Mouse (Mus musculus) heart, postnatal 0 days (tissue): ENCODE data around the gene Pik3c2b.

Experiments used
- CTCF ChIP-seq: IDR thresholded peaks from 2 replicates; pipeline ENCODE4 v1.5.1; 2016; ENCODE audit warnings: antibody characterized with exemption, control low read depth, low read depth
- EP300 ChIP-seq: IDR thresholded peaks from 2 replicates; pipeline ENCODE4 v1.6.1; 2016; ENCODE audit warnings: antibody characterized with exemption, low read depth

DNA sequence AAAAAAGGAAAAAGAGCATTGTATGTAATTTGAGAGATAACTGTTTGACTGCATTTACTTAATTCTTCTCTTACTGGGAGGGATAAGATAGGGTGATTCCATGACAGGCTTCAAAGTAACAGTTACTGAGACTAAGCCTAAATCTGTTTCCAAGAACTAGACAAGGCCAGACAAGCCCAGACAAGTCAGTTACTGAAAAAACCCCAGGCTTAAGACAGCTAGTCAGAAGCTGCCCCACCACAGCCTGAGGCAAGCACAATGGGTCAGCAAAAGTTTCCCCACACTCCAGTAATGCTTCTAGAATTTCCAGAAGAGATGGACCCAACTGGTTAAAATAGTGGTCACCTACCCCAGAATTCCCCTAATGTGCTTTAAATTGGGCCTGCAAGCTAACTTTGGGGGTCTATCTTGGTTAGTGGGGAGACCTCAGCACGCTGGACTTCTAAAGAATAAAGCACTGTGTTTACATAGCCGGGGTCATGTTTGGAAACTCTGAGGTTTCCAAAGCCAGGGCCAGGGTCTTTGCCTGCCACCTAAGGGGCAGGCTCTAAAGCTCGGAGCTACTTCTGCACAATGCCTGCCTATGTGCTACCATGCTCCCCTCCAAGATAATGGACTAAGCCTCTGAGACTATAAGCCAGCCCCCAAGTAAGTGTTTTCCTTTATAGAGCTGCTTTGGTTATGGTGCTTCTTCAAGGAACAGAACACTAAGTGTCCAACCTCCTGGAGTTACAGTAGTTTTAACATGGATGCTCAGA is 25.2 kb upstream of the Pik3c2b start:
- TF ChIP-seq CTCF (no peak), EP300 (no peak)
